Mouse (Mus musculus): ENCODE data around the gene Sox2. TPM values are rescaled to one million over a fixed set of nuclear protein-coding genes. Genes with fewer than 3 reads are reported as not detected.

Gene Sox2
- polyA plus RNA-seq, 1 experiment from 2014 or later: 0.38 TPM

DNA sequence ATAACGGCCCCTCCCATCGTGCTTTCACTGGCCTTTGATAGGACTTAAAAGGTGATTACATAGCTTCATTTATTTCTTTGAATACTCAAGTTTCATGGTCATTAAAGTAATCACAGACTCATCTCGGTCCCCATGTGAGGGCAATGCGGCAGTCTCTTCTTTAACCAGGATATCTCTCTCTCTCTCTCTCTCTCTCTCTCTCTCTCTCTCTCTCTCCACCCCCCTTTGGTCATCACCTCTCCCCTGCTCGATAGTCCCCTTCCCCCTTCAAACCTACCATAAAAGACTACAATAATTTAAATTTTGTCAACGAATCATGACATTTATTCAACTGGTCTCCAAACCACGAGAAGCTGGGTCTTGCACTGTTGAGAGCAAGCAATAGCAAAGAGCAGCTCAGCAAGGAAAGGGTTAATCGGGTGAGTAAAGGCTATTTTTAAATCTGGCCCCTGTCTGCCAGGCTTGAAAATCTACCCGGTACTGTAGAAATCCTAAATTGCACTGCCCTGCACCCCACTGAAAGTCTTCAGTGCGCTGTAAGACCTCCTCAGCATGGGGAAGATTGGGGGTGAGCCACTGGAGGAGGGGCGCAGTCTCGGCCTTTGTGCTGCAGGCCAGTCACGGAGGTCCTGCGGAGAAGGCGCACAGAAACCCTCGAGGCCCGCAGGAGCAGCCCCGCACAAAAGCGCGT lies 41.6 kb downstream of the Sox2 start:
- 15% methylated on average over 20 of the region's 20 CpGs for WGBS
- no peaks in the 10 kb centered on the region for H3K27me3 ChIP-seq
- H3K4me3 ChIP-seq: peak overlapping the region; percentile 32
- peak overlapping the region; percentile 56 for H3K4me2 ChIP-seq
- no peak for ATAC-seq (ENCODE audit: insufficient number of reproducible peaks, low FRiP score, low TSS enrichment, low read depth)
- H3K27ac ChIP-seq: no peak overlapping the region
- H3K9ac ChIP-seq: 0 out of 2 replicates have a peak overlapping the region, but pooled peaks have one; percentile 17
- 0 out of 2 replicates have a peak, but pooled peaks cover 7% of the 10 kb centered on the region for H3K4me1 ChIP-seq
- no peaks in the 10 kb centered on the region for H3K9me3 ChIP-seq
- no peaks in the 10 kb centered on the region for H3K36me3 ChIP-seq

DNA sequence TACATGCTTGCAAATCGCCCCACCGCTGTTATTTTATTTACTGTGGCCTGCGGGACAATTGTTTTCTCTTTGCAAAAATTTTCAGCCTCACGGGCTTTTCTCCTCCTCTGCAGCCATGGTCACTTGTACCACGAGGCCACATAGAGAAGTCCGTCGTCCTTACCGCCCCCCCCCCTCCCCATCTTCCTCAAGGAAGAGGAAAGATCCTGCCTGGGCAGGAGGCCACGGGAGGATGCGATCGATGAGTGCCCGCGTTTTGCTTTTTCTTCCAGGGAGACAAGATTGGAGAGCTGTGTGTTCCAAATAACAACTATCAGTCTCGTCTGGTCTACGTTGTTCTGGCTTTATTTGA lies 42.2 kb downstream of the Sox2 start:
- H3K4me2 ChIP-seq: peak overlapping the region; percentile 56
- no peak for ATAC-seq (ENCODE audit: insufficient number of reproducible peaks, low FRiP score, low TSS enrichment, low read depth)
- WGBS: 23% methylated on average over 15 of the region's 15 CpGs
- no peaks in the 10 kb centered on the region for H3K36me3 ChIP-seq
- H3K27me3 ChIP-seq: no peaks in the 10 kb centered on the region
- no peak overlapping the region for H3K27ac ChIP-seq
- H3K4me3 ChIP-seq: peak overlapping the region; percentile 32
- 0 out of 2 replicates have a peak, but pooled peaks cover 7% of the 10 kb centered on the region for H3K4me1 ChIP-seq
- H3K9me3 ChIP-seq: no peaks in the 10 kb centered on the region
- H3K9ac ChIP-seq: 0 out of 2 replicates have a peak overlapping the region, but pooled peaks have one; percentile 17

MicroRNAs encoded within 50 kb of the gene (microRNA counts, 519-probe panel; counts per million panel counts)
- not detected for microRNA mmu-miR-1897-3p

Small RNA genes lying within 50 kb of the gene (microRNA-seq; reads per million reads assigned to microRNA genes)
- not detected for gene Mir1897

Measured in limb, embryonic 15.5 days (tissue).